Mouse (Mus musculus) spleen, adult 2 months (tissue): ENCODE measurements around the gene Ing3. TPM values are rescaled to one million over a fixed set of nuclear protein-coding genes. Genes with fewer than 3 reads are reported as not detected.

Experiments used
- DNase-seq, 2 experiments: peaks; one replicate each; pipeline versions ENCODE4 v3.0.0 to v3.0.0-alpha.2; 2012 to 2021; ENCODE audit warnings: low spot score in 2 of 2, low read depth in 1 of 2
- H3K27ac ChIP-seq: fragments of 200-500 bp; 2 replicates; pipeline ENCODE4 v1.5.1; 2012; ENCODE audit warnings: low read length, inconsistent platforms; ENCODE audit not compliant: insufficient read depth
- H3K27me3 ChIP-seq: fragments of 200-500 bp; 2 replicates; pipeline ENCODE4 v1.6.1; 2012; ENCODE audit warnings: mild to moderate bottlenecking, moderate library complexity, low read length, inconsistent platforms; ENCODE audit not compliant: control insufficient read depth, insufficient read depth
- H3K36me3 ChIP-seq: fragments of 200-500 bp; 2 replicates; pipeline ENCODE4 v1.6.1; 2012; ENCODE audit warnings: mild to moderate bottlenecking, low read length, inconsistent platforms; ENCODE audit not compliant: control insufficient read depth, insufficient read depth
- H3K4me1 ChIP-seq: fragments of 200-500 bp; 2 replicates; pipeline ENCODE4 v1.6.1; 2011; ENCODE audit warnings: inconsistent platforms; ENCODE audit not compliant: control insufficient read depth, insufficient read depth, insufficient read length
- H3K4me3 ChIP-seq: fragments of 200-500 bp; 2 replicates; pipeline ENCODE4 v1.5.1; 2011; ENCODE audit warnings: mild to moderate bottlenecking, inconsistent platforms; ENCODE audit not compliant: insufficient read depth, insufficient read length; ENCODE audit errors: extremely low read depth
- CTCF ChIP-seq: fragments of 200-500 bp; IDR thresholded peaks from 2 replicates; pipeline ENCODE4 v1.5.1; 2011; ENCODE audit warnings: mild to moderate bottlenecking, inconsistent platforms; ENCODE audit not compliant: insufficient read depth, insufficient read length, insufficient replicate concordance; ENCODE audit errors: extremely low read depth
- POLR2A ChIP-seq: fragments of 200-500 bp; IDR thresholded peaks from 2 replicates; pipeline ENCODE4 v1.6.1; 2011; ENCODE audit warnings: low read depth, low read length, inconsistent platforms
- WGBS: fragments of 180-500 bp; shearing (Covaris S2); methylation state at CpG from one replicate; pipeline ENCODE4 v1.1.7; 2018; 5-methylcytosine and 5-hydroxymethylcytosine counted together
- polyA plus RNA-seq: library from polyadenylated mRNA; depleted of rRNA; stranded (reverse); fragments of >200 nt; gene quantifications from 2 replicates; pipeline ENCODE4 v1.2.3, GENCODE M21; 2012

Ing3 gene
- polyA plus RNA-seq, 1 experiment: 5.6 TPM

- Histone ChIP-seq H3K27ac (peak overlapping the region; percentile 87; the same call in 1 of the 2 replicates), H3K4me1 (no peaks in the 10 kb centered on the region; the same call in 1 of the 2 replicates), H3K36me3 (peaks cover 10% of the 10 kb centered on the region), H3K4me3 (no peak overlapping the region), H3K27me3 (no peaks in the 10 kb centered on the region)
- no peak for DNase-seq
- TF ChIP-seq POLR2A (no peak), CTCF (no peak)
- 98% methylated on average over 2 of the region's 2 CpGs for WGBS
Measured at GRCm38 (mm10) chr6:21950676-21951075, 1.3 kb downstream of the Ing3 start.

DNA sequence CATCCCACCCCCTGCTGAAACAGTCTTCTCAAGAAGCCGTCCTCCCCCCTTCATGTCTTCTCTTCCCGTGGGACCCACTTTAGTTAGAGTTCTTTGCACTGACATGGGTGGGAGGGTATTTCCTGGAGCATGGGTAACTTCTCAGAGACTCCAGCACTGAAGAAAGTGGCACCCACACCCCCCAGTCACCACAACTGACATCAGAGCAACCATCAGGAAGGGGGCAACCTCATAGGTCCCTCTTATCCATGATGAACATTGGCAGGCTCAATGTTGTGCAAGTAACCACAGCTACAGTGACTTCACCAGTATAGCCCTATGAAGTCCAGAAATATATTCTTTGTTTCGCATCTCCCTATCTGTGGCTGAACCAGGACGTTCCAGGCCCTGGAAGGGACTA is 6.1 kb downstream of the Ing3 start:
- TF ChIP-seq CTCF: no peak
- TF ChIP-seq POLR2A: no peak
- Histone ChIP-seq H3K27me3 (no peaks in the 10 kb centered on the region), H3K27ac (no peak overlapping the region), H3K36me3 (peaks cover 18% of the 10 kb centered on the region), H3K4me3 (no peak overlapping the region), H3K4me1 (no peaks in the 10 kb centered on the region)
- 77% methylated on average over 4 of the region's 4 CpGs for WGBS
- DNase-seq: no peak

- TF ChIP-seq CTCF: no peak
- TF ChIP-seq POLR2A: no peak
- Histone ChIP-seq H3K4me1 (no peaks in the 10 kb centered on the region), H3K4me3 (no peak overlapping the region), H3K27me3 (no peaks in the 10 kb centered on the region), H3K36me3 (peaks cover 16% of the 10 kb centered on the region), H3K27ac (no peak overlapping the region)
- 63% methylated on average over 4 of the region's 4 CpGs for whole genome bisulfite sequencing
- DNase-seq: peak in 1 of 2 experiments; percentile 12
Measured at GRCm38 (mm10) chr6:21958922-21959321, 9.6 kb downstream of the Ing3 start.

- H3K27me3 ChIP-seq: no peaks in the 10 kb centered on the region
- H3K27ac ChIP-seq: no peak overlapping the region
- peaks cover 16% of the 10 kb centered on the region for H3K36me3 ChIP-seq
- no peak for DNase-seq
- no peaks in the 10 kb centered on the region for H3K4me1 ChIP-seq
- WGBS: 96% methylated on average over 5 of the region's 5 CpGs
- TF ChIP-seq POLR2A (no peak), CTCF (no peak)
- no peak overlapping the region for H3K4me3 ChIP-seq
Measured at GRCm38 (mm10) chr6:21959909-21960308, 10.5 kb downstream of the Ing3 start.

DNA sequence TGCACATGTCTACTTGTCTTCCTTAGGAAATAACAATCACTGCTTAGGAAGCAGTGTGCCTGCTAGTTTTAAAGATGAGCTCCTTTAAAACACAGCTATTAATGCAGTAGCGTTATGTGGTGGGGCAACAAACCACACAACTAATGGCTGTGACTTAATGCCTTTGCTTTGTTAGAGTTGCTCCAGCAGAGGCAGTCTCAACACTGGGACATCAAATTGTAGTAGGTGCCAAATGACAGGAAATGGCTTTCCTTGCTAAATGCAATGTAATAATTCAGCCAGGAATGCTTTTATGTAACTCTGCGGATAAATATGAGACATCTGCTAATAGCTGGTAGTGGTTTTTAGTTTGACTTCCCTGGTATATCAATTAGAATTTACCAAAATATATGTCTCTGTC is 28.2 kb downstream of the Ing3 start:
- Histone ChIP-seq H3K27ac (no peak overlapping the region), H3K4me1 (no peaks in the 10 kb centered on the region), H3K27me3 (no peaks in the 10 kb centered on the region), H3K4me3 (no peak overlapping the region), H3K36me3 (peaks cover 11% of the 10 kb centered on the region)
- DNase-seq: no peak
- TF ChIP-seq POLR2A: no peak
- TF ChIP-seq CTCF: no peak
- 90% methylated on average over 2 of the region's 2 CpGs for WGBS

DNA sequence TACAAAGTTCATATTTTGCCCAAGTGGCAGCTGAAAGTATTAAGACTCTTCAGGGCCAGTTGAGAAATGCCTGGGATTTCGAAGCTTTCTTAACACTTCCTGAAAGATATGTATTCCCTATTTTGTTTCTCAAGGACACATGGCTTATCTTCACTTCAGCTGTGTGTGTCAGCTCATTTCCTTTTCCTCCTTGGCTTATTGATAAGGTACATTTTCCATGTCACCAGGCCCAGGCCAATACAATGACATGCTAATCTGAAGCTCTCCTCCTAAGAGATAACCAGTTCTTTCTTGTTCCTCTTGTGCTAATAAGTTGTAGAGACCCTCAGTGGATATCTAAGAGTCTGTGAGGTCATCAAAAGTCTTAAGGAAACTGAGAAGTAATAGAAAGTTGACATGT is 31.7 kb downstream of the Ing3 start:
- Histone ChIP-seq H3K27me3 (peaks cover 6% of the 10 kb centered on the region; the same call in 1 of the 2 replicates), H3K4me1 (no peaks in the 10 kb centered on the region), H3K36me3 (no peaks in the 10 kb centered on the region), H3K4me3 (no peak overlapping the region), H3K27ac (no peak overlapping the region)
- WGBS: 65% methylated on average over 1 of the region's 1 CpGs
- DNase-seq: no peak
- TF ChIP-seq POLR2A (no peak), CTCF (no peak)

DNA sequence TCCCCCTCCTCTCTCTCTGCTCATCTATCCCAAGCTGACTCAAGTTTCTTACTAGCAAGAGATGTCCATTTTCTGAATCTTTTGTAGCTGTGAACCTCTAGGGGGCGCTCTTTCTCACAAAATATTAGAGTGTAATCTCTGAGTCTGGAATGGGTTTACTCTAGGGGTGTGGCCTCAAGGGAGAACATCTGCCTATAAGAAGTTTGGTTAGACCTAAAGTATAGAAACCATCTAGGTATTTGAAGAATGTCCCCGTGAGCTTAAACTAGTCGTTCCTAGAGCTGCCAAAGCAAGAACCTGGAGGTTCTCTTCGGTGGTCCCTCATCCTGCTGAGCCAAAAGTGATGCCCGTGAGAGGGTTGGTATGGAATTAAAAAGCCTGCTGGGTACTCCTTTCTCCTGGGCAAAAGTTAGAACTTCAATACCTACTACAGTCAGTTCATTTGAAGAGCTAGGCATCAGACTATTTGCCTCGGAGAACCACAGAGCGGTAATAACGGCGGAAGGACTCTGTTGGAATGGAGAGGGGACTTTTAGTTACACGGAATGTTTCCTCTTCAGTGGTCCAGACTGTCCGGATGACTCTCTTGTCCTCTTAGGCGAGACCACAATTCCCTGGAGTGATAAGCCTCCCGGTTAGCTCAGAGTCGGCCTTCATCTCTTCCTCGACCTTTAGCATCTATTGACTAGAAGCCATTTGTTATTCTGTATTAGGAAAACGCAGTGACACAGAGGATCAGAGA is 35.8 kb downstream of the Ing3 start:
- no peaks in the 10 kb centered on the region for H3K4me1 ChIP-seq
- 10% methylated on average over 16 of the region's 16 CpGs for WGBS
- no peak overlapping the region for H3K27ac ChIP-seq
- H3K36me3 ChIP-seq: no peaks in the 10 kb centered on the region
- DNase-seq: peak; percentile 23 to 40
- TF ChIP-seq CTCF (no peak), POLR2A (no peak)
- peaks cover 9% of the 10 kb centered on the region for H3K27me3 ChIP-seq
- peak overlapping the region; percentile 50 for H3K4me3 ChIP-seq
